Mouse (Mus musculus): ENCODE measurements around the gene Lrrc56. TPM values are rescaled to one million over a fixed set of nuclear protein-coding genes. Genes with fewer than 3 reads are reported as not detected.
"Not testable (repeated sequence)": the region's sequence is repeated elsewhere in the genome, so short reads cannot be mapped to it uniquely, and the experiment has no call there.

Lrrc56 gene
- polyA plus RNA-seq, 1 experiment from 2014 or later, result 7.6 TPM

GRCm38 (mm10) chr7:141230570-141230969, 36.6 kb downstream of the Lrrc56 start:
- no peak overlapping the region for H3K9ac ChIP-seq
- no peaks in the 10 kb centered on the region for H3K27me3 ChIP-seq (ENCODE audit: control insufficient read depth, insufficient read depth, low read length)

GRCm38 (mm10) chr7:141231111-141231510, 37.2 kb downstream of the Lrrc56 start:
- no peaks in the 10 kb centered on the region for H3K9me3 ChIP-seq (ENCODE audit: control insufficient read depth, low read length)
- peaks cover 59% of the 10 kb centered on the region for H3K36me3 ChIP-seq (replicated peaks; ENCODE audit: control insufficient read depth, insufficient read depth)
- H3K27me3 ChIP-seq (ENCODE audit: control insufficient read depth, insufficient read depth, low read length), result no peaks in the 10 kb centered on the region
- no peak overlapping the region for H3K27ac ChIP-seq
- 97% methylated on average over 3 of the region's 3 CpGs for WGBS
- no peak for DNase-seq (ENCODE audit: low spot score)
- no peak for ATAC-seq (ENCODE audit: low FRiP score)
- no peak overlapping the region for H3K4me2 ChIP-seq (replicated peaks)
- no peak overlapping the region for H3K9ac ChIP-seq
- H3K4me1 ChIP-seq (replicated peaks; ENCODE audit: control insufficient read depth, insufficient read depth, low read length), result peaks cover 14% of the 10 kb centered on the region
- H3K4me3 ChIP-seq (replicated peaks; ENCODE audit: low read length), result no peak overlapping the region

More at GRCm38 (mm10) chr7:141230570-141230969, 36.6 kb downstream of the Lrrc56 start:
- over 99% methylated on average over 4 of the region's 4 CpGs for WGBS
- H3K36me3 ChIP-seq (replicated peaks; ENCODE audit: control insufficient read depth, insufficient read depth), result peaks cover 53% of the 10 kb centered on the region
- no peak overlapping the region for H3K27ac ChIP-seq
- H3K9me3 ChIP-seq (ENCODE audit: control insufficient read depth, low read length), result no peaks in the 10 kb centered on the region
- no peak overlapping the region for H3K4me3 ChIP-seq (replicated peaks; ENCODE audit: low read length)
- H3K4me1 ChIP-seq (replicated peaks; ENCODE audit: control insufficient read depth, insufficient read depth, low read length), result peaks cover 14% of the 10 kb centered on the region
- peak overlapping the region; percentile 98; the same call in 1 of the 2 replicates for H3K4me2 ChIP-seq (replicated peaks)
- DNase-seq (ENCODE audit: low spot score) (no peak), ATAC-seq (ENCODE audit: low FRiP score) (no peak)

GRCm38 (mm10) chr7:141231551-141231950, 37.6 kb downstream of the Lrrc56 start:
- no peaks in the 10 kb centered on the region for H3K9me3 ChIP-seq (ENCODE audit: control insufficient read depth, low read length)
- WGBS, result 93% methylated on average over 9 of the region's 10 CpGs
- H3K4me2 ChIP-seq (replicated peaks), result no peak overlapping the region
- no peak for DNase-seq (ENCODE audit: low spot score)
- H3K4me3 ChIP-seq (replicated peaks; ENCODE audit: low read length), result no peak overlapping the region
- peaks cover 14% of the 10 kb centered on the region for H3K4me1 ChIP-seq (replicated peaks; ENCODE audit: control insufficient read depth, insufficient read depth, low read length)
- H3K9ac ChIP-seq, result no peak overlapping the region
- no peaks in the 10 kb centered on the region for H3K27me3 ChIP-seq (ENCODE audit: control insufficient read depth, insufficient read depth, low read length)
- no peak overlapping the region for H3K27ac ChIP-seq
- peaks cover 63% of the 10 kb centered on the region for H3K36me3 ChIP-seq (replicated peaks; ENCODE audit: control insufficient read depth, insufficient read depth)
- no peak for ATAC-seq (ENCODE audit: low FRiP score)

GRCm38 (mm10) chr7:141250486-141250885, 56.5 kb downstream of the Lrrc56 start:
- not testable (repeated sequence) for H3K9ac ChIP-seq; ATAC-seq (ENCODE audit: low FRiP score); H3K9me3 ChIP-seq (ENCODE audit: control insufficient read depth, low read length); H3K27me3 ChIP-seq (ENCODE audit: control insufficient read depth, insufficient read depth, low read length); H3K4me3 ChIP-seq (replicated peaks; ENCODE audit: low read length); H3K4me2 ChIP-seq (replicated peaks); DNase-seq (ENCODE audit: low spot score); H3K27ac ChIP-seq; H3K4me1 ChIP-seq (replicated peaks; ENCODE audit: control insufficient read depth, insufficient read depth, low read length)
- WGBS, result 94% methylated on average over 4 of the region's 4 CpGs
- H3K36me3 ChIP-seq (replicated peaks; ENCODE audit: control insufficient read depth, insufficient read depth), result peaks cover 95% of the 10 kb centered on the region

- Histone ChIP-seq H3K36me3 (replicated peaks; ENCODE audit: control insufficient read depth, insufficient read depth) (peaks cover 98% of the 10 kb centered on the region), H3K4me3 (replicated peaks; ENCODE audit: low read length) (no peak overlapping the region), H3K9me3 (ENCODE audit: control insufficient read depth, low read length) (no peaks in the 10 kb centered on the region), H3K27ac (no peak overlapping the region), H3K27me3 (ENCODE audit: control insufficient read depth, insufficient read depth, low read length) (no peaks in the 10 kb centered on the region), H3K4me1 (replicated peaks; ENCODE audit: control insufficient read depth, insufficient read depth, low read length) (no peaks in the 10 kb centered on the region), H3K9ac (no peak overlapping the region), H3K4me2 (replicated peaks) (no peak overlapping the region)
- 94% methylated on average over 10 of the region's 10 CpGs for WGBS
- DNase-seq (ENCODE audit: low spot score) (no peak), ATAC-seq (ENCODE audit: low FRiP score) (no peak)
These were observed 62.2 kb downstream of the Lrrc56 start for GRCm38 (mm10) chr7:141256159-141256558.

MicroRNA genes within 50 kb of the gene (microRNA counts, 519-probe panel; counts per million panel counts)
- 4,246 counts per million, percentile 35 among the panel's probes with 10 or more counts for microRNA mmu-miR-210

Small RNAs within 50 kb of the gene (microRNA-seq; reads per million reads assigned to microRNA genes)
- 314 reads per million, percentile 65 among the genes with 10 or more reads in this experiment for gene Mir210

Other genes starting within 250 kb of the Lrrc56 start
- 0.55 TPM in 1 of 2 replicates, not detected in the other for gene Ifitm5, start 243.9 kb upstream of the Lrrc56 start, polyA plus RNA-seq (2014; fragmentation: Nextera tagmentation; extraction: Ambion mirVana)
- not detected in 2 replicates for gene Gm45717, start 238.2 kb upstream of the Lrrc56 start, polyA plus RNA-seq (2014; fragmentation: Nextera tagmentation; extraction: Ambion mirVana)
- gene Ifitm2, start 238.2 kb upstream of the Lrrc56 start, polyA plus RNA-seq (2014; fragmentation: Nextera tagmentation; extraction: Ambion mirVana), result 201 and 234 TPM in 2 replicates
- gene Ifitm1, start 226.9 kb upstream of the Lrrc56 start, polyA plus RNA-seq (2014; fragmentation: Nextera tagmentation; extraction: Ambion mirVana), result 16.8 and 21.9 TPM in 2 replicates
- gene Ifitm3, start 183.4 kb upstream of the Lrrc56 start, polyA plus RNA-seq (2014; fragmentation: Nextera tagmentation; extraction: Ambion mirVana), result 28.3 and 45.1 TPM in 2 replicates
- gene Ifitm6, start 176.2 kb upstream of the Lrrc56 start, polyA plus RNA-seq (2014; fragmentation: Nextera tagmentation; extraction: Ambion mirVana), result 0.95 and 1.1 TPM in 2 replicates
- not detected in 2 replicates for gene Gm17387, start 165.0 kb upstream of the Lrrc56 start, polyA plus RNA-seq (2014; fragmentation: Nextera tagmentation; extraction: Ambion mirVana)
- 38.4 and 41.5 TPM in 2 replicates for gene B4galnt4, start 133.1 kb upstream of the Lrrc56 start, polyA plus RNA-seq (2014; fragmentation: Nextera tagmentation; extraction: Ambion mirVana)
- gene Pkp3, start 115.9 kb upstream of the Lrrc56 start, polyA plus RNA-seq (2014; fragmentation: Nextera tagmentation; extraction: Ambion mirVana), result not detected in 2 replicates
- 2.5 and 3.1 TPM in 2 replicates for gene Sigirr, start 93.6 kb upstream of the Lrrc56 start, polyA plus RNA-seq (2014; fragmentation: Nextera tagmentation; extraction: Ambion mirVana)
- gene Ano9, start 76.4 kb upstream of the Lrrc56 start, polyA plus RNA-seq (2014; fragmentation: Nextera tagmentation; extraction: Ambion mirVana), result 0.27 and 0.32 TPM in 2 replicates
- gene Ptdss2, start 71.8 kb upstream of the Lrrc56 start, polyA plus RNA-seq (2014; fragmentation: Nextera tagmentation; extraction: Ambion mirVana), result 86.1 and 92.0 TPM in 2 replicates
- 53.5 and 56.1 TPM in 2 replicates for gene Rnh1, start 21.3 kb upstream of the Lrrc56 start, polyA plus RNA-seq (2014; fragmentation: Nextera tagmentation; extraction: Ambion mirVana)
- 168 and 187 TPM in 2 replicates for gene Hras, start 152 bp upstream of the Lrrc56 start, polyA plus RNA-seq (2014; fragmentation: Nextera tagmentation; extraction: Ambion mirVana)
- gene Lmntd2, start 19.9 kb downstream of the Lrrc56 start, polyA plus RNA-seq (2014; fragmentation: Nextera tagmentation; extraction: Ambion mirVana), result 0.20 and 0.66 TPM in 2 replicates
- gene Rassf7, start 21.7 kb downstream of the Lrrc56 start, polyA plus RNA-seq (2014; fragmentation: Nextera tagmentation; extraction: Ambion mirVana), result 20.2 and 23.5 TPM in 2 replicates
- 61.8 and 63.5 TPM in 2 replicates for gene Phrf1, start 34.6 kb downstream of the Lrrc56 start, polyA plus RNA-seq (2014; fragmentation: Nextera tagmentation; extraction: Ambion mirVana)
- gene Irf7, start 72.3 kb downstream of the Lrrc56 start, polyA plus RNA-seq (2014; fragmentation: Nextera tagmentation; extraction: Ambion mirVana), result 1.4 and 1.6 TPM in 2 replicates
- not detected in 2 replicates for gene Cdhr5, start 82.6 kb downstream of the Lrrc56 start, polyA plus RNA-seq (2014; fragmentation: Nextera tagmentation; extraction: Ambion mirVana)
- gene Sct, start 85.0 kb downstream of the Lrrc56 start, polyA plus RNA-seq (2014; fragmentation: Nextera tagmentation; extraction: Ambion mirVana), result 3.2 and 4.1 TPM in 2 replicates
- gene Drd4, start 97.8 kb downstream of the Lrrc56 start, polyA plus RNA-seq (2014; fragmentation: Nextera tagmentation; extraction: Ambion mirVana), result 0.65 and 0.88 TPM in 2 replicates
- 187 TPM in 2 replicates for gene Deaf1, start 133.5 kb downstream of the Lrrc56 start, polyA plus RNA-seq (2014; fragmentation: Nextera tagmentation; extraction: Ambion mirVana)
- gene Tmem80, start 133.6 kb downstream of the Lrrc56 start, polyA plus RNA-seq (2014; fragmentation: Nextera tagmentation; extraction: Ambion mirVana), result 24.7 and 32.6 TPM in 2 replicates
- 0.98 and 1.2 TPM in 2 replicates for gene Eps8l2, start 144.7 kb downstream of the Lrrc56 start, polyA plus RNA-seq (2014; fragmentation: Nextera tagmentation; extraction: Ambion mirVana)
- gene Taldo1, start 198.0 kb downstream of the Lrrc56 start, polyA plus RNA-seq (2014; fragmentation: Nextera tagmentation; extraction: Ambion mirVana), result 271 and 278 TPM in 2 replicates
- 36.9 and 43.4 TPM in 2 replicates for gene Gatd1, start 220.0 kb downstream of the Lrrc56 start, polyA plus RNA-seq (2014; fragmentation: Nextera tagmentation; extraction: Ambion mirVana)
- gene Cend1, start 235.3 kb downstream of the Lrrc56 start, polyA plus RNA-seq (2014; fragmentation: Nextera tagmentation; extraction: Ambion mirVana), result 46.9 and 50.3 TPM in 2 replicates
- gene Slc25a22, start 243.7 kb downstream of the Lrrc56 start, polyA plus RNA-seq (2014; fragmentation: Nextera tagmentation; extraction: Ambion mirVana), result 73.0 and 81.4 TPM in 2 replicates
- gene Pidd1, start 249.9 kb downstream of the Lrrc56 start, polyA plus RNA-seq (2014; fragmentation: Nextera tagmentation; extraction: Ambion mirVana), result 3.1 and 4.2 TPM in 2 replicates

Data from hindbrain, embryonic 14.5 days (tissue).